Mouse (Mus musculus): ENCODE measurements around the gene Klf6. TPM values are rescaled to one million over a fixed set of nuclear protein-coding genes. Genes with fewer than 3 reads are reported as not detected.

Klf6 gene
- 39.5 and 43.2 TPM in 2 replicates for polyA plus RNA-seq (2016; fragmentation: Nextera tagmentation; extraction: Ambion mirVana)

DNA sequence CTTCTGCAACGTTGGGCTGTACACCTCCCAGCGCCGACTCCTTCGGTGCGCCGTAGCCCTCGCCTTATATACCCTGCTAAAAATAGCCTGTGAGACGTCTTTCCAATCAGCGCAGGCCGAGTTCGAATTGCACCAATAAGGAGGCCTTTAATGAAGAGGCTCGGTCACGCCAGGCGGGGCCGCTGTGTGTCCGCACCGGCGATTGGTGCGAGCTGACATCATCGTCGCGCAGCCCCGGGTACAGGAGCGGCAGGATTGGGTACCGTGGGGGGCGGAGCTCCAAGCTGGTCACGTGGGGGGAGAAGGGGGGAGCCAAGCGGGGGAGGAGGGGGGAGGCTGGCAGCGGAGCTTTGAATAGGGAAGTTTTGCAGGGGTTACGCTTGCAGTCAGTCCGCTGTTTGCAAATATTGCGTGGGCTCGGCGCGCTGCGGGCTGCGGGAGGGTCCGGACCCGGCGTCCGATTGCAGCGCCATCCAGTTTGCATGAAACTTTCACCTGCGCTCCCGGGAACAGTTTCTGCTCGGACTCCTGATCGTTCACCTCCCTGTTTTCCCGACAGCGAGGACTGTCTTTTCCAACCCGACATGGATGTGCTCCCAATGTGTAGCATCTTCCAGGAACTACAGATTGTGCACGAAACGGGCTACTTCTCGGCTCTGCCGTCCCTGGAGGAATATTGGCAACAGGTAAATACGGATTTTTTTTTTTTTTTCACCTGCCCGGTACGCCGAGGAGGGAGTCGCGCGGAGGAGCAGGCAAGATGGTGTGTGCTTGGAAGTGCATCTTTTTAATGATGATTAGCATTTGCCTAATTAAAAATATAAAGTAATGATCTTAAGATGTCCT, at the start of gene Klf6:
Gene Klf6 (plus strand): TSS at position 326 of the 846 bp plus-strand sequence.
- Histone ChIP-seq H3K9me3 (no peaks in the 10 kb centered on the region), H3K4me3 (peak within 1 kb of the TSS; percentile 76), H3K4me1 (peaks cover 17% of the 10 kb centered on the region), H3K36me3 (replicated peaks) (peaks cover 18% of the 10 kb centered on the region), H3K27me3 (replicated peaks; ENCODE audit: low read depth, poor library complexity, severe bottlenecking) (no peaks in the 10 kb centered on the region), H3K27ac (replicated peaks) (peak within 1 kb of the TSS; percentile 99)
- DNase-seq (ENCODE audit: low spot score) = peak; percentile 99
- under 1% methylated on average over 59 of the region's 60 CpGs for WGBS

DNA sequence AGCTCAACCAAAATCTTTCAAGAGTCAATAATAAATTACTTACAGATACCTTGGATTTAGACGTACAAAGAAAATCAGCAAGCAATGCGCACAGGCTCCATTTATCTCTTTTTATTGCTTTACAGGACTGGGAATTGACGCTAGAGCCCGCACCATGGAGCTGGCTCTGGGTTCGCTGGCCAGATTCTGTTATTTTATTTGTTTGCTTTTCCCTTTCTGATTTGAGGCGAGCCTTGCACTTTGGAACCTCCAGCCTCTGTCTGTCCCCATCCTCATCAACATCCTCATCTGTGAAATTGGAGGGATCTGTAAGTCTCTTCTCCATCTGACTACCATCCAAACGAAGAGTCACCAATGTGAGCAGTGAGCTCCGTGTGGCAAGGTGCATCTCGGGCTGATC, 47.8 kb upstream of the Klf6 start:
- Histone ChIP-seq H3K4me1 (no peaks in the 10 kb centered on the region), H3K27ac (replicated peaks) (no peak overlapping the region), H3K36me3 (replicated peaks) (no peaks in the 10 kb centered on the region), H3K27me3 (replicated peaks; ENCODE audit: low read depth, poor library complexity, severe bottlenecking) (no peaks in the 10 kb centered on the region), H3K4me3 (no peak overlapping the region), H3K9me3 (no peaks in the 10 kb centered on the region)
- WGBS = 94% methylated on average over 9 of the region's 9 CpGs
- DNase-seq (ENCODE audit: low spot score) = no peak

DNA sequence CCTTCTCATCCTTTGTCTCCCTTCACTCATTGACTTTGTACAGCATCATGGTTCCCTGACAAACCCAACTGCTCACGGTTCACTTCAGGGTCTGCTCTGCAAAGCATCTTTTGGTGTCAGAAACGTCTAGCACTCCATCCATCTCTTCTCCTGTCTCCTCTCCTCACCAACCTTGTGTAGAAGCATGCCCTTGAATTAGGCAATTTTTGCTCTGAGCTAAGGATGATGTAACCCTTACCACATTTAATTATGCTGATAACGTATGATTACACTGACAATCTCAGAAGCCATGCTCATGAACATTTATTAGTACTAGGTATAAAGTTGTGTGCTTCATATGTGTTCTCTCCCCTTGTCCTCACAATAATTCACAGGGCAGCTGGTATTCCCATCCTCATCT, 44.0 kb upstream of the Klf6 start:
- WGBS = 92% methylated on average over 3 of the region's 3 CpGs
- H3K36me3 ChIP-seq (replicated peaks) = no peaks in the 10 kb centered on the region

DNA sequence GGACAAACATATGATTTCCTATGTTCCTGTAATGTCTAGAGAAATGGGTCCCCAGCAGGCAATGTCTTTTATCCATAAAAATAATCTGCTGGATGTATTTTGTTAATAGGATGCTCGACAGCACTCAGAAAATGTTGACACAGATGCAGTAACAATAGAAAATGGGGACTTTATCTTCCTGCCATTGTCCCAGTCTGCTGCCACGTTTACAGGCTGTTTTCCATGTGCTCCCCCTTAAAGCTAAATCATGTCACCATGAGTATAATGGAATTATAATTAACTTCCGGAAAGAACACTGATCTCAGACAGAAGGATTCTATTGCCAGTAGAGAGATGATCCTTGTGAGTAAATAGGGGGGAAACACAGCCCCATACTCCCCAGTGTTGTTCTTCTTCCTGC, 42.1 kb upstream of the Klf6 start:
- Histone ChIP-seq H3K27ac (replicated peaks) (no peak overlapping the region), H3K36me3 (replicated peaks) (no peaks in the 10 kb centered on the region), H3K4me1 (peaks cover 4% of the 10 kb centered on the region; the same call in 1 of the 2 replicates), H3K4me3 (no peak overlapping the region), H3K27me3 (replicated peaks; ENCODE audit: low read depth, poor library complexity, severe bottlenecking) (no peaks in the 10 kb centered on the region), H3K9me3 (no peaks in the 10 kb centered on the region)
- DNase-seq (ENCODE audit: low spot score) = no peak
- 58% methylated on average over 3 of the region's 3 CpGs for WGBS

More for the DNA sequence above, 44.0 kb upstream of the Klf6 start:
- DNase-seq (ENCODE audit: low spot score) = no peak
- no peak overlapping the region for H3K27ac ChIP-seq (replicated peaks)
- no peaks in the 10 kb centered on the region for H3K9me3 ChIP-seq
- H3K4me1 ChIP-seq = no peaks in the 10 kb centered on the region; the same call in 1 of the 2 replicates
- H3K4me3 ChIP-seq = no peak overlapping the region
- no peaks in the 10 kb centered on the region for H3K27me3 ChIP-seq (replicated peaks; ENCODE audit: low read depth, poor library complexity, severe bottlenecking)

DNA sequence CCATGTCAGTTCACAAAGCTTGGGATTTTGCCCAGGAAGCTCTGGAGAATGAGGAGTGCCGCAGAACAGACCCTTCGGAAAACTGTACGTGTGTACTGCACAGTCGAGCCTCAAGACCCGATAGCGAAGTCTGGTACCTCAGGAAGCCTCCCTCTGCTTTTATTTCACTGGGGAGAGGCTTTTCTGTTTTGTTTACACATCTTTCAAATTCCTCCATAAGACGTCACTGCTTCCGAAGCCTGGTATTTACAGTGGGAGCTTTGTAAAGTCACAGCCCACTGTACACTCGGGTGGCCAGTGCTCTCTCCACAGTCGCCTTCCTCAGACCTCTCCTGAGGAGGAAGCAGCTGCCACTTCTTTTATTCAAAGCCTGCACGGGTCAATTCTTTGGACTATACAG, 38.7 kb upstream of the Klf6 start:
- 68% methylated on average over 11 of the region's 11 CpGs for WGBS
- Histone ChIP-seq H3K36me3 (replicated peaks) (no peaks in the 10 kb centered on the region), H3K27me3 (replicated peaks; ENCODE audit: low read depth, poor library complexity, severe bottlenecking) (no peaks in the 10 kb centered on the region), H3K4me3 (no peak overlapping the region), H3K4me1 (peaks cover 18% of the 10 kb centered on the region), H3K27ac (replicated peaks) (no peak overlapping the region), H3K9me3 (no peaks in the 10 kb centered on the region)
- DNase-seq (ENCODE audit: low spot score) = no peak

DNA sequence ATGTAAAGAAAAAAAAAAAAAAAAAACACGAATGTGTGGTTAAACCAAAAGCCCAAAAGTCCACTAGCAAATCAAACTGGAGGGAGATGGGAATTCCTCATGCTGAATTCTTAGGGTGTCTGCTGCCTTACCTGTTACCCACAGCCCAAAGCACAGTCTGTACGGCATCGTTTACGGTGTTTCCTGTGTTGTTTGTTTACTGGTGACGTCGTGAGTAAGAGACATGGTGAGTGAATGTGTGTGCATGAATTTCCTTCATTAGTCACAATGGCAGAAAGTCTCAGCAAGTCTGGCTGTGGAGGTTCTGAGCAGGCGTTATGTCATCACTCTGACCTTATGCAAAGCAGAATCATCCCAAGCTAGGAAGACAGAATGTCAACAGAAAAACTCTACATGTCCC, 38.1 kb upstream of the Klf6 start:
- H3K27ac ChIP-seq (replicated peaks) = no peak overlapping the region
- no peak overlapping the region for H3K4me3 ChIP-seq
- 84% methylated on average over 7 of the region's 7 CpGs for WGBS
- H3K4me1 ChIP-seq = peaks cover 18% of the 10 kb centered on the region
- no peaks in the 10 kb centered on the region for H3K36me3 ChIP-seq (replicated peaks)
- DNase-seq (ENCODE audit: low spot score) = no peak
- H3K27me3 ChIP-seq (replicated peaks; ENCODE audit: low read depth, poor library complexity, severe bottlenecking) = no peaks in the 10 kb centered on the region
- no peaks in the 10 kb centered on the region for H3K9me3 ChIP-seq

DNA sequence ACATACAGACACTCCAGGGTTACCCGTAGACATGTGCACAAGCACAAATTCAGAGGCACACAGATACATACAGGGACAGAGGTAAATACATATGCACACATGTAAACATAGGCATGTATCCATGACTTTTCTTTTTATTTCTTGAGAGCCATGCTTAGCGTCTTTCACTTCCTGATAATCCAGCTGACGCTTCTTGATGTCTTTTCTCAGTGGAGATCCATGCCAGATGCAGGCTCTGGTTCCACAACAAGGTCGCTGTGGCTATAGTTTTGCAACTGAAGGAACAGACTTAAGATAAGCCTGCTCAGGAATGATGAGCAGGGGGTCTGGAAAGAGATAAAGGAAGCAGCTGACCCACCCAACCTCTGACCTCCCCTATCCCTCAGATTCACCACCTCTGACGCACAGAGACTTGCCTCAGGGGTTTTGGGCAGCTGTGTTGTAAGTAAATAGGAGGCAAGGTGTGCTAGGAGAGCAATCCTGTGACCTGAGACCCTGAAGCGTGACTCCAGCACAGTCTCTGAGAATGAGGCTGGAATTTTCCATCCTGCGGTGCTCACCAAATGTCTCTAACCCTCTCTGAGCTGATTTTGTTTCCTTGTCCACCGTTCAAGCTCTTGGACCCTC, 37.0 kb upstream of the Klf6 start:
- Histone ChIP-seq H3K27me3 (replicated peaks; ENCODE audit: low read depth, poor library complexity, severe bottlenecking) (no peaks in the 10 kb centered on the region), H3K27ac (replicated peaks) (no peak overlapping the region), H3K9me3 (no peaks in the 10 kb centered on the region), H3K4me1 (peaks cover 18% of the 10 kb centered on the region), H3K36me3 (replicated peaks) (no peaks in the 10 kb centered on the region), H3K4me3 (no peak overlapping the region)
- no peak for DNase-seq (ENCODE audit: low spot score)
- WGBS = 56% methylated on average over 8 of the region's 8 CpGs

DNA sequence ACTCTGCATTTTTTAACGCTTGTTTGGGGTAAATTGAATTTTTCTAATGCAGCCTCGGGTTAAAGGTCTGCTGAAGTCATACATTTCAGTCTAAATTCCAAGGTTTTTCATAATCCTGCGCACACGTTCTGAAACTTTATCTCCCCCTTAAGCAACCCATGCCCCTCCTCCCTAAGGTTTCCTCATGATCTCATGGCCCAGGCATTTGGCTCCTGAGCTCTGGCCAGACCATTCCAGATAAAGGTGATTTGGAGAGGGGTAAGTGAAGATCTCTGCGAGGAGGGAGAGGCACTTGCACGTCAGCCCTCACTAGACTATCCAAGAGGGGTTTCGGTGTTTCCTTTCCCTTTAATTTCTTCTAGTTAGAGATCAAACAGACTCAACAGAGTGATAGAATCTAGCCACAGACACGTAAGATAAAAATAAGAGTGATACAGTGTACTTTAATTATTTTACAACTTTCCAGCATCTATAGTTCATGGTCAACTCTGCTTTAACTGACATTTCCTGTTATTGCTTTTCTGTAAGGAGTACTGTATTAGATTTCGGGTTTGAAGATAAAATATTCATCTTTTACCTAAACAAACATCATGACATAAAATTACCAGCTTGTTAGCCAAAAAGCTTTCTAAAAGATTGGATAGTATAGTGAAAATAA, 35.0 kb upstream of the Klf6 start:
- 51% methylated on average over 9 of the region's 9 CpGs for WGBS
- DNase-seq (ENCODE audit: low spot score) = peak; percentile 43
- Histone ChIP-seq H3K36me3 (replicated peaks) (no peaks in the 10 kb centered on the region), H3K4me3 (no peak overlapping the region), H3K4me1 (peaks cover 18% of the 10 kb centered on the region), H3K27ac (replicated peaks) (no peak overlapping the region), H3K9me3 (no peaks in the 10 kb centered on the region), H3K27me3 (replicated peaks; ENCODE audit: low read depth, poor library complexity, severe bottlenecking) (peaks cover 3% of the 10 kb centered on the region; the same call in 1 of the 2 replicates)

DNA sequence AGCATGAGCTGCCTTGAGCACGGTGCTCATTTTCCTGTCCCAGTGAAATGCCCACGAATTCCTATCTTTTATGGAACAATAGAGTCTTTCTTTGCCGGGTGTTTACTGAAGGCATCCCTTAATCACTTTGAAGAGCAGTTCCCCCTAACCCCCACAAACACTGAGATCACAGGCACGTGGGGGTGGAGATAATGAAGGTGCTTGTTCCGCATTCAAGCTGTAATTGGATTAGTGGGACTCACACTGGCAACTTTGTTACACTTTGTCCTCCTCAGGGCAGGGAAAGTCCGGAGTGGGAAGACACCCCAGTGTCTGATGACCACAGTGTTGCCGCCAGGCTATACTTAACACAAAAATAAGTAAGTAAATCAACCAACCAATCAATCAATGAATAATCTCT, 29.3 kb upstream of the Klf6 start:
- Histone ChIP-seq H3K27ac (replicated peaks) (no peak overlapping the region), H3K9me3 (no peaks in the 10 kb centered on the region), H3K4me3 (no peak overlapping the region), H3K36me3 (replicated peaks) (no peaks in the 10 kb centered on the region), H3K27me3 (replicated peaks; ENCODE audit: low read depth, poor library complexity, severe bottlenecking) (peaks cover 15% of the 10 kb centered on the region), H3K4me1 (peaks cover 9% of the 10 kb centered on the region; the same call in 1 of the 2 replicates)
- DNase-seq (ENCODE audit: low spot score) = no peak
- whole genome bisulfite sequencing = 2% methylated on average over 7 of the region's 7 CpGs

DNA sequence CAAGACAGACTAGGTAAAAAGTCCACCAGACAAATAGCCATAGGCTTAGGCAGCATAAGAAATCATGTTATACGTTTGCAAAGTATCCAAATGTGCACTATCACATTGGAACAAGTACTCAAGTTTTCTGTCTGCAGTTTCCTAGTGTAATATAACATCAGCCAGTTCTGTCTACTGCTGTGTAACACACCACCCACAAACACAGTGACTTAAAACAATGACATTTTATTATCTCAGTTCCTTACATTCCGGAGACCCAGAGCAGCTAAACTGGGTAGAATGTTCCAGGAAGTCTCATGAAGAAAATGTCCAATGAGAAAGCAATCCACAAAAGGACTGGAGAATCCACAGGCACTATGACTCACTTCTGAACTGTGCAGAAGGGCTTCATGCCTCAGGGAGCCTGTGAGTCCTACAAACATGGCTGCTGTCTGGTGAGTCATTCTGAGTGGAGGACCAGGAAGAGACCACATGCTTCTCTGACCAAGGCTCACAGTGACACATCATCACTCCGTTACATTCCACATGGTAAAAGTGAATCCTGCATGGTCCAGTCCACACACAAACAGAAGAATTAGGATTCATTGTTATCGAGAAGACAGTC, 24.0 kb upstream of the Klf6 start:
- H3K9me3 ChIP-seq = no peaks in the 10 kb centered on the region
- peaks cover 1% of the 10 kb centered on the region; the same call in 1 of the 2 replicates for H3K4me1 ChIP-seq
- peaks cover 9% of the 10 kb centered on the region for H3K27me3 ChIP-seq (replicated peaks; ENCODE audit: low read depth, poor library complexity, severe bottlenecking)
- H3K4me3 ChIP-seq = no peak overlapping the region
- no peak overlapping the region for H3K27ac ChIP-seq (replicated peaks)
- no peaks in the 10 kb centered on the region for H3K36me3 ChIP-seq (replicated peaks)
- 91% methylated on average over 4 of the region's 4 CpGs for WGBS
- no peak for DNase-seq (ENCODE audit: low spot score)

DNA sequence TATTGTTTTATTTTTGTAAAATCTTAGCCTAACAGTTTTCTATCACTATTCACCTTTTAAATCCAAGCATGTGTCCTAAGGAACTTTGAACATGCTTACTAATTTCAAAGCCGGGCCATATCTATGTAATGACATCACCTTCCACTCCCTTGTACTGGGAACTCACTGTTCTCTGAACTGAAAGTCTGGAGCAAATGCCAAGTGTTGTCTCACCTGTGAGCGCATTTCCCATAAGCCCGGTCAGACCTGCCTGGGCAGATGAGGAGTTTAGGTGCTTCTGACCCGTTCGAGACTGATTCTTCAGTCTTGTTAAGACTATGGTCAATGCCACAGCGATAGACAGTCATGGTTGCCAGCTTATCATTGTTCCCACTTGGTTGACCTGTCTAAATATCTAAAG, 19.9 kb upstream of the Klf6 start:
- H3K4me1 ChIP-seq = peaks cover 3% of the 10 kb centered on the region; the same call in 1 of the 2 replicates
- H3K27me3 ChIP-seq (replicated peaks; ENCODE audit: low read depth, poor library complexity, severe bottlenecking) = no peaks in the 10 kb centered on the region
- no peaks in the 10 kb centered on the region for H3K36me3 ChIP-seq (replicated peaks)
- DNase-seq (ENCODE audit: low spot score) = no peak
- H3K4me3 ChIP-seq = no peak overlapping the region
- no peak overlapping the region for H3K27ac ChIP-seq (replicated peaks)
- 91% methylated on average over 6 of the region's 6 CpGs for WGBS
- H3K9me3 ChIP-seq = no peaks in the 10 kb centered on the region

DNA sequence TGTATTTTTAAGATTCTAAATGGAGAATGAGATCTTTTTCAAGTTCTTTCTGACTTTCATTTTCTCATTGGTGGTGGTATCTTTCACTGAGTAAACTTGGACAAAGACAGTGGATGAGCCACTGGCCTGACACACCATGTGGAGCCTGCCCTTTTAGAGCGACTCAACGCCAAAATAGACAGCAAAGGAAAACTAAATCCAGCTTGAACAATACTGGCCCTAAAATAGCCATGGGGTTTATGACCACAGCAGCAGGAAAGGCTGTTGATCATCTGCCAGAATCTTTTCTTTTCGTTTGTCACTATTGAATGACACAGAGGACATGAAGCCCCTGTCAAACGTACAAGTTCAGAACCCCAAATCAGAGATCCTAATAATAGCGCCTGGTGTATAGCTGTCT, 18.4 kb upstream of the Klf6 start:
- DNase-seq (ENCODE audit: low spot score) = no peak
- peaks cover 3% of the 10 kb centered on the region; the same call in 1 of the 2 replicates for H3K4me1 ChIP-seq
- WGBS = 77% methylated on average over 5 of the region's 5 CpGs
- H3K4me3 ChIP-seq = no peak overlapping the region
- no peaks in the 10 kb centered on the region for H3K9me3 ChIP-seq
- H3K36me3 ChIP-seq (replicated peaks) = no peaks in the 10 kb centered on the region
- no peaks in the 10 kb centered on the region for H3K27me3 ChIP-seq (replicated peaks; ENCODE audit: low read depth, poor library complexity, severe bottlenecking)
- no peak overlapping the region for H3K27ac ChIP-seq (replicated peaks)

All from embryonic facial prominence, embryonic 10.5 days (tissue).